Mouse (Mus musculus): ENCODE results near the gene Sort1. TPM values are rescaled to one million over a fixed set of nuclear protein-coding genes. Genes with fewer than 3 reads are reported as not detected.

The Sort1 gene
- polyA plus RNA-seq, 1 experiment from 2014 or later = 14.7 TPM

DNA sequence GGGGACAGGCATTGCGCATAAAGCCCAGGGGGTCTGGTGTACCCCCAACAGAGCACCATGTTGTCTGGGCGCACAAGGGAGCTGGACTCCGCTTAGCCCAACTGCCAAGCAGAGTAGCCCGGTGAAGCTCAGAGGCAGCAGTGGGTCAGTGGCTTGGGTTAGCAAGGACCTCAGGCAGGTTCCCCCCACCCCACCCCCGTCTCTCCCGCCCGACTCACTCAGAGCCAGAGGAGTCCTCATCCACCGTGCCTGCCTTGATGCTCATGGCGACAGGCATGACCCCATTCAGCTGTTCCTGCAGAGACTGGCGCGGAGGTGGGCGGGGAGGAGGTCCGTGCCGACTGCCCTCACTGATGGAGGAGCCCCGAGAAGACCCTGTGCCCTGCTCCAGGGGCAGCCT is 108.9 kb downstream of the Sort1 start:
- Histone ChIP-seq H3K27ac (no peak overlapping the region), H3K4me1 (replicated peaks) (peaks cover 15% of the 10 kb centered on the region), H3K27me3 (no peaks in the 10 kb centered on the region), H3K4me3 (replicated peaks) (no peak overlapping the region), H3K36me3 (peaks cover 8% of the 10 kb centered on the region), H3K9me3 (no peaks in the 10 kb centered on the region), H3K9ac (replicated peaks) (no peak overlapping the region), H3K4me2 (peak overlapping the region; percentile 8; the same call in 1 of the 2 replicates)
- WGBS = 46% methylated on average over 15 of the region's 15 CpGs
- no peak for ATAC-seq (ENCODE audit: insufficient number of reproducible peaks, insufficient read depth, low FRiP score, low TSS enrichment, low read depth)

- H3K9me3 ChIP-seq = no peaks in the 10 kb centered on the region
- H3K27ac ChIP-seq = no peak overlapping the region
- WGBS = 88% methylated on average over 9 of the region's 9 CpGs
- ATAC-seq (ENCODE audit: insufficient number of reproducible peaks, insufficient read depth, low FRiP score, low TSS enrichment, low read depth) = no peak
- H3K36me3 ChIP-seq = peaks cover 19% of the 10 kb centered on the region
- no peak overlapping the region for H3K4me2 ChIP-seq
- H3K4me1 ChIP-seq (replicated peaks) = 0 out of 2 replicates have a peak, but pooled peaks cover 8% of the 10 kb centered on the region
- no peaks in the 10 kb centered on the region for H3K27me3 ChIP-seq
- no peak overlapping the region for H3K9ac ChIP-seq (replicated peaks)
- no peak overlapping the region for H3K4me3 ChIP-seq (replicated peaks)
These were observed 114.4 kb downstream of the Sort1 start for GRCm38 (mm10) chr3:108398281-108398680.

- Histone ChIP-seq H3K4me2 (no peak overlapping the region), H3K9me3 (no peaks in the 10 kb centered on the region), H3K27ac (no peak overlapping the region), H3K4me3 (replicated peaks) (no peak overlapping the region), H3K9ac (replicated peaks) (no peak overlapping the region), H3K4me1 (replicated peaks) (peaks cover 11% of the 10 kb centered on the region; the same call in 1 of the 2 replicates), H3K27me3 (no peaks in the 10 kb centered on the region), H3K36me3 (peaks cover 22% of the 10 kb centered on the region)
- WGBS = 83% methylated on average over 5 of the region's 5 CpGs
- no peak for ATAC-seq (ENCODE audit: insufficient number of reproducible peaks, insufficient read depth, low FRiP score, low TSS enrichment, low read depth)
These were observed 116.6 kb downstream of the Sort1 start for GRCm38 (mm10) chr3:108400442-108400841.

- H3K9me3 ChIP-seq = no peaks in the 10 kb centered on the region
- peak overlapping the region; percentile 44 for H3K4me2 ChIP-seq
- no peaks in the 10 kb centered on the region for H3K27me3 ChIP-seq
- H3K27ac ChIP-seq = 0 out of 2 replicates have a peak overlapping the region, but pooled peaks have one; percentile 3
- peaks cover 29% of the 10 kb centered on the region for H3K36me3 ChIP-seq
- no peak overlapping the region; the same call in 1 of the 2 replicates for H3K4me3 ChIP-seq (replicated peaks)
- H3K9ac ChIP-seq (replicated peaks) = peak overlapping the region; percentile 18; the same call in 1 of the 2 replicates
- peaks cover 15% of the 10 kb centered on the region for H3K4me1 ChIP-seq (replicated peaks)
- ATAC-seq (ENCODE audit: insufficient number of reproducible peaks, insufficient read depth, low FRiP score, low TSS enrichment, low read depth) = peak; percentile 90
- WGBS = 34% methylated on average over 22 of the region's 22 CpGs
These were observed 118.0 kb downstream of the Sort1 start for GRCm38 (mm10) chr3:108401692-108402527.

DNA sequence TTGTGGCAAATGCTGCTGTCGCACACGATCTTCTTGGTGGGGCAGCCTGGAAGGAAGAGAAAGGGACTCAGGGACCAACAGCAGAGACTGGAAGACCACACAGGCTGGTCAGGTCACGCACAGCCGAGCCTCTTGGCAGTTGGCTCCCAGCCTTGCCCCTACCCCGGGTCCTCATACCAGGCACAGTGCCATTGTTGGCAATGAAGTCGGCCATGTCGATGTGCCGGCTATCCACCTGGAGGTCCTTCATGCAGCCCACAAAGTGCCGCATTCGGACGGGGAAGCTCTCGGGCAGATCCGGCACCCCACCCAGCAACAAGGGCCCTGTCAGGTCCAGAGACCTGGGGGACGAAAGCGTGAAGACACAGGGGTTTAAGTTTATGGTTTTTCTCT is 118.6 kb downstream of the Sort1 start:
- Histone ChIP-seq H3K4me3 (replicated peaks) (no peak overlapping the region), H3K4me2 (no peak overlapping the region), H3K9me3 (no peaks in the 10 kb centered on the region), H3K27ac (no peak overlapping the region), H3K9ac (replicated peaks) (no peak overlapping the region), H3K36me3 (peaks cover 31% of the 10 kb centered on the region), H3K4me1 (replicated peaks) (peaks cover 15% of the 10 kb centered on the region), H3K27me3 (no peaks in the 10 kb centered on the region)
- WGBS = 93% methylated on average over 15 of the region's 15 CpGs
- ATAC-seq (ENCODE audit: insufficient number of reproducible peaks, insufficient read depth, low FRiP score, low TSS enrichment, low read depth) = no peak

DNA sequence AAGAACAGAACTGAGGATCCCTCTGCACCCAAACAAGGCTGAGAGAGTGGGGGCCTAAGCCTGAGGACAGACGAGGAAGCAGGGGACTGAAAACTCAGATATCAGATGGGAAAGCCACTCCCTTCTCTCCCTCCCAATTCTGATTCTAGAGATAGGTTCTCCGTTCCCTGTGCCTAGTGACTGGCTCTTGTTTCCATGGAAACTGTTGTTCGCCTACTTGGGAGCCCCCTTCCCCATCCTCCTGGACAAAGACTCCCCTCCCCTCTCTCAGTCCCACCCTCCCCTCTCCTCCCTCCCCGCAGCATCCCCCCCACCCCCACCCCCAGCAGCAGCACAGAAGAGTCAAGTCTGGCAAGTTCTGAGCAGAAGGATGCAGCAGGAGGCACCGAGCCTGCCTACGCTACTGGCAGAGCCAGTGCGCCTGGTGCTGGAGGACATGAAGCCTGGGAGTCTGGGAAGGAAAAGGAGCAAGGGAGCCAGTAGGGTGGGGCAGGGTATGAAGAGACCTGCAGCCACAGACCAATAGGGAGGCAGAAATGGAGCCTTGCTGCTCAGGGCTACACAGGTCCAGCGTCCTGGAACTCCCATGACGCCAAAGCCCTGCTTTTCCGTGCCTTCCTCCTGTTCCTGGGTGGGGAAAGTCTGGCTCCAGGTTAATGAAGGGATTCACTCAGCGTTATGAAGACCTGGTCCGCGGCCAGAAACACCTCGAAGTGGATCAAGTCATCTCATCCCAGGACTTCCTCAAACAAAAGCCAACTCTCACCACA is 121.8 kb downstream of the Sort1 start:
- no peak overlapping the region for H3K27ac ChIP-seq
- no peak overlapping the region for H3K4me2 ChIP-seq
- no peak overlapping the region for H3K4me3 ChIP-seq (replicated peaks)
- WGBS = 60% methylated on average over 14 of the region's 14 CpGs
- no peak overlapping the region for H3K9ac ChIP-seq (replicated peaks)
- H3K36me3 ChIP-seq = peaks cover 19% of the 10 kb centered on the region
- no peaks in the 10 kb centered on the region for H3K9me3 ChIP-seq
- no peak for ATAC-seq (ENCODE audit: insufficient number of reproducible peaks, insufficient read depth, low FRiP score, low TSS enrichment, low read depth)
- peaks cover 15% of the 10 kb centered on the region for H3K4me1 ChIP-seq (replicated peaks)
- H3K27me3 ChIP-seq = no peaks in the 10 kb centered on the region

DNA sequence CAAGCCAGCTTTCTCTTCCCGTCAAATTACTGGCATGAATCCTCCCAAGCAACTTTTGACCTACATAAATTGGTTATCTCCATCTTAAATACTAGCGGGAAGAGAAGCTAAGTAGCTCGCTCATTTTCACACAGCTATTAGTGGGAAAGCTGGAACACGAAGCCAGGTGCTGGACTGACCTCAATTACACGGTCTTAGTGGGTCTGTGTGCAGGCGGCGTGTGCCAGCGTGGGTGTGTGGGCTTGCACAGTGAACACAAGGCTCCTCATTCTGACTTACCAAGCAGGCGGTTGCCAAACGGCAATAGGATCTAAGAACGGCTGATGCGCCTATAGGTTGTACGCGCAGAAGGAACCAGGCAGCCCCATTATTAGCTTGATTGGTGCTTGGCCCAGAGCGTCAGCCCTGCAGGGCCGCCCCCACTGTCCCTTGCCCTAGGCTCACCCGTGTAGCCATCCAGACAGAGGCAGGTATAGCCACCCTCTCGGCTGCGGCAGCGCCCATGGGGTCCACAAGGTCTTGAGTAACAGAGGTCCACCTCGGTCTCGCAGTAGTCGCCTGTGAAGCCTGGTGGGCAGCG is 122.5 kb downstream of the Sort1 start:
- Histone ChIP-seq H3K27me3 (no peaks in the 10 kb centered on the region), H3K4me3 (replicated peaks) (no peak overlapping the region), H3K36me3 (peaks cover 19% of the 10 kb centered on the region), H3K9me3 (no peaks in the 10 kb centered on the region), H3K4me2 (no peak overlapping the region), H3K27ac (no peak overlapping the region), H3K4me1 (replicated peaks) (peaks cover 15% of the 10 kb centered on the region), H3K9ac (replicated peaks) (no peak overlapping the region)
- 92% methylated on average over 24 of the region's 24 CpGs for WGBS
- ATAC-seq (ENCODE audit: insufficient number of reproducible peaks, insufficient read depth, low FRiP score, low TSS enrichment, low read depth) = no peak

GRCm38 (mm10) chr3:108408517-108409008 is 124.7 kb downstream of the Sort1 start:
- H3K27ac ChIP-seq = no peak overlapping the region
- H3K27me3 ChIP-seq = no peaks in the 10 kb centered on the region
- H3K4me1 ChIP-seq (replicated peaks) = peaks cover 8% of the 10 kb centered on the region
- H3K4me2 ChIP-seq = no peak overlapping the region
- peaks cover 37% of the 10 kb centered on the region for H3K36me3 ChIP-seq
- 86% methylated on average over 8 of the region's 8 CpGs for WGBS
- H3K4me3 ChIP-seq (replicated peaks) = no peak overlapping the region
- H3K9ac ChIP-seq (replicated peaks) = no peak overlapping the region
- no peak for ATAC-seq (ENCODE audit: insufficient number of reproducible peaks, insufficient read depth, low FRiP score, low TSS enrichment, low read depth)
- peaks cover 5% of the 10 kb centered on the region for H3K9me3 ChIP-seq

GRCm38 (mm10) chr3:108409656-108410358 is 125.9 kb downstream of the Sort1 start:
- Histone ChIP-seq H3K36me3 (peaks cover 37% of the 10 kb centered on the region), H3K27me3 (peaks cover 8% of the 10 kb centered on the region), H3K4me3 (replicated peaks) (no peak overlapping the region), H3K9ac (replicated peaks) (peak overlapping the region; percentile 18; the same call in 1 of the 2 replicates), H3K27ac (no peak overlapping the region), H3K4me2 (0 out of 2 replicates have a peak overlapping the region, but pooled peaks have one; percentile 3), H3K4me1 (replicated peaks) (peaks cover 8% of the 10 kb centered on the region), H3K9me3 (peaks cover 14% of the 10 kb centered on the region)
- 64% methylated on average over 8 of the region's 8 CpGs for WGBS
- ATAC-seq (ENCODE audit: insufficient number of reproducible peaks, insufficient read depth, low FRiP score, low TSS enrichment, low read depth) = no peak

DNA sequence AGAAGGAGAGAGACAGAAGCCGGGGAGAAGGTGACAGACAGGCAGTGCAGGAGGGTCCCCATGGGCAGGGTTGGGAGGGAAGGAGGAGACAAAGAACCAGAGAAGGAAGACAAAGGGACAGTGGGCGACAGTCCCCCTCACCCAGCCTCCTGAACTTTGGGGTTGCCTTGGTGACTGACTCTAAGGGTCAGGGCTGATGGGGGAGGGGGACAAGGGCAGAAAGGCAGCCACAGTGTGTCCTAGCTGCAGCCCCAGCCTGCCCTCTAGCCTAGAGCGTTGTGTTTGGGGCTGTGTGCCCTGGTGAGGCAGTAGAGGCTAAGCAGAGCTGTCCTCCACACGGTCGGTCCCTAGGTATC is 126.5 kb downstream of the Sort1 start:
- no peak for ATAC-seq (ENCODE audit: insufficient number of reproducible peaks, insufficient read depth, low FRiP score, low TSS enrichment, low read depth)
- peaks cover 6% of the 10 kb centered on the region for H3K4me1 ChIP-seq (replicated peaks)
- H3K36me3 ChIP-seq = peaks cover 37% of the 10 kb centered on the region
- H3K27ac ChIP-seq = no peak overlapping the region
- no peak overlapping the region for H3K4me3 ChIP-seq (replicated peaks)
- WGBS = 48% methylated on average over 5 of the region's 5 CpGs
- peaks cover 13% of the 10 kb centered on the region for H3K27me3 ChIP-seq
- peaks cover 14% of the 10 kb centered on the region for H3K9me3 ChIP-seq
- 0 out of 2 replicates have a peak overlapping the region, but pooled peaks have one; percentile 3 for H3K4me2 ChIP-seq
- peak overlapping the region; percentile 18; the same call in 1 of the 2 replicates for H3K9ac ChIP-seq (replicated peaks)

All from limb, embryonic 12.5 days (tissue).